Mouse (Mus musculus) ES-Bruce4 (cell line): Measurements from ENCODE around the gene Ehmt2. TPM values are rescaled to one million over a fixed set of nuclear protein-coding genes. Genes with fewer than 3 reads are reported as not detected.

Source experiments
- H3K27ac ChIP-seq: 2 replicates; pipeline ENCODE4 v1.5.1; 2012; ENCODE audit warnings: low read length, inconsistent platforms; ENCODE audit not compliant: insufficient read depth
- H3K27me3 ChIP-seq: 2 replicates; pipeline ENCODE4 v1.6.1; 2012; ENCODE audit warnings: mild to moderate bottlenecking, low read length, inconsistent platforms; ENCODE audit not compliant: control insufficient read depth, poor library complexity, insufficient read depth, severe bottlenecking
- H3K36me3 ChIP-seq: 2 replicates; pipeline ENCODE4 v1.6.1; 2012; ENCODE audit warnings: inconsistent platforms, mild to moderate bottlenecking, low read length, moderate library complexity; ENCODE audit not compliant: control insufficient read depth, poor library complexity, insufficient read depth, severe bottlenecking
- H3K4me1 ChIP-seq: one replicate; pipeline ENCODE4 v1.8.1; 2011; ENCODE audit warnings: low read length; ENCODE audit not compliant: control insufficient read depth, insufficient read depth
- H3K4me3 ChIP-seq: 2 replicates; pipeline ENCODE4 v1.5.1; 2011; ENCODE audit warnings: low read depth, mild to moderate bottlenecking, low read length
- H3K9ac ChIP-seq: 2 replicates; pipeline ENCODE4 v1.6.1; 2012; ENCODE audit warnings: low read depth, mild to moderate bottlenecking, inconsistent platforms; ENCODE audit not compliant: poor library complexity, severe bottlenecking
- H3K9me3 ChIP-seq: replicated peaks from 2 replicates; pipeline ENCODE4 v1.6.1; 2012; ENCODE audit warnings: mild to moderate bottlenecking, low read length, inconsistent platforms; ENCODE audit not compliant: control insufficient read depth, poor library complexity, insufficient read depth, severe bottlenecking
- CTCF ChIP-seq: IDR thresholded peaks from one replicate; pipeline ENCODE4 v1.8.1; 2011; ENCODE audit warnings: low read depth, low read length
- EP300 ChIP-seq: IDR thresholded peaks from 2 replicates; pipeline ENCODE4 v1.6.1; 2011; ENCODE audit warnings: low read depth, low read length; ENCODE audit not compliant: insufficient read depth
- POLR2A ChIP-seq: IDR thresholded peaks from one replicate; pipeline ENCODE4 v1.8.1; 2011; ENCODE audit warnings: low read length; ENCODE audit not compliant: insufficient read depth
- polyA plus RNA-seq: library from polyadenylated mRNA; stranded (reverse); fragments of >200 nt; gene quantifications from 2 replicates; pipeline ENCODE4 v1.2.4, GENCODE M21; 2011; ENCODE audit warnings: low read depth; ENCODE audit not compliant: missing spikeins, insufficient read depth, insufficient read length

Gene Ehmt2
- polyA plus RNA-seq, 1 experiment, result 60.9 TPM

- peak; percentile 99 for TF ChIP-seq CTCF
- TF ChIP-seq POLR2A, result no peak
- H3K4me1 ChIP-seq, result peaks cover 2% of the 10 kb centered on the region
- H3K36me3 ChIP-seq, result peaks cover 19% of the 10 kb centered on the region
- H3K27ac ChIP-seq, result no peak overlapping the region
- no peaks in the 10 kb centered on the region for H3K9me3 ChIP-seq
- no peaks in the 10 kb centered on the region for H3K27me3 ChIP-seq
- peak overlapping the region; percentile 48 for H3K4me3 ChIP-seq
- H3K9ac ChIP-seq, result no peak overlapping the region
Measured at GRCm38 (mm10) chr17:34911945-34912351, 13.7 kb downstream of the Ehmt2 start.

DNA sequence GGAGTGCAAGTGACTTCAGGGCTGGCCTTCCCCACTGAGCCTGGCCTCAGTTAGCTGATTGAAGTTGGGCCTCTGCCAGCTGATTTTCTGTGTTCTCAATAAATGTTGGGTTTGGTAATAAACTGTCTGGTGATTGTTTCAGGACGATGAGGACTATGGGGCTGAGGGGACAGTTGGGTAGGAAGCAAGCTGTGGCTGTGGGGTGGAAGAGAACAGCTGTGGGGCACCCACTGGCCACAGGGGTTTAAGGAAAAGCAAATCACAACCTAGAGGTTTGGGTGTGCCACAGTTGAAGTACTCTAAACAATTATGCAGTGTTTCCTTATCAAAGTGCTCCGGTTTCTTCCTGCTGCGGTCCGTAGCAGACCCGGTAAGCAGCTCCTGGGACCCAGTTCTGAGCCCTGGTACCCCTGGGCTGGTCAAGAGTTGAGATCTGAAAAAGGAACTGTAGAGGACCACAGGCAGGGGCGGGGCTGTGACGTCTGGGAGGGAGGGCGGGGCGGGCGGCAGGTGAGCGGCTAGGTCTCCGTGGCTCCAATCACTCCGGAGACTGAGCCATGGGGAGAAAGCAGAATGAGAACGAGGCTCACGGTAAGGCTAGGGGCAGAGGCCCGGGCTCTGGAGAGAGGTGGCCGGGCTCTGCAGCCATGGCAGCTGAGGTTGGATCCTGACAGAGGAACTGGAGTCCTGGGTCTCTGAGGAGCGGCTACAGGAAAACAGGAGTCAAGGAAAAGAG lies 15.8 kb downstream of the Ehmt2 start, which contains the start of gene Slc44a4:
Slc44a4 (plus strand) TSS at position 537 of the 736 bp plus-strand sequence.
- H3K9ac ChIP-seq, result peak within 1 kb of the TSS; percentile 22; the same call in 1 of the 2 replicates
- no peaks in the 10 kb centered on the region for H3K9me3 ChIP-seq
- H3K27me3 ChIP-seq, result no peaks in the 10 kb centered on the region
- H3K4me1 ChIP-seq, result peaks cover 2% of the 10 kb centered on the region
- TF ChIP-seq POLR2A (no peak), CTCF (no peak), EP300 (no peak)
- H3K27ac ChIP-seq, result no peak within 1 kb of the TSS
- H3K4me3 ChIP-seq, result peak within 1 kb of the TSS; percentile 26
- H3K36me3 ChIP-seq, result peaks cover 11% of the 10 kb centered on the region; the same call in 1 of the 2 replicates

DNA sequence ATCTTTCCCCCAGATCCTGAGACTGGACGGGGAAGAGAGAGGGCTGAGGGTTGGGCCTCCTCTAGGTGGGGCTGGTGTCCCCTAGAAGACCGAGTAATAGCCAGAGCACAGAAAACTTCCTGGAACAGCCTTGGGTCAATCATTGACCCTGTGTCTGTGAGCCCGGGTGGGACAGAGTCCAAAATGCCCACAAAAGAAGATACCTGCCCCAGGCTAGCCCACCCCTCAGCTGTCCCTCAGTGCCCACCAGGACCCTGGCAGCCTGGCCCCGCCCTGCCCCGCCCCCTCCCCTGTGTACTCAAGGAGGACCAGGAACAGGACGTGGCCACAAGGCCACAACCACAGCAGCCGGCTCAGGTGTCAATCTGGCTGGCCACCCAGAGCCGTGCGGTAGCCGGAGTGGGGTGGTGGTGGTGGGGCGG lies 17.2 kb downstream of the Ehmt2 start:
- peak overlapping the region; percentile 22; the same call in 1 of the 2 replicates for H3K9ac ChIP-seq
- TF ChIP-seq POLR2A (no peak), CTCF (peak; percentile 42)
- H3K27me3 ChIP-seq, result no peaks in the 10 kb centered on the region
- H3K36me3 ChIP-seq, result peaks cover 11% of the 10 kb centered on the region; the same call in 1 of the 2 replicates
- no peaks in the 10 kb centered on the region for H3K9me3 ChIP-seq
- no peak overlapping the region for H3K27ac ChIP-seq
- H3K4me1 ChIP-seq, result peaks cover 2% of the 10 kb centered on the region
- H3K4me3 ChIP-seq, result 0 out of 2 replicates have a peak overlapping the region, but pooled peaks have one; percentile 12

DNA sequence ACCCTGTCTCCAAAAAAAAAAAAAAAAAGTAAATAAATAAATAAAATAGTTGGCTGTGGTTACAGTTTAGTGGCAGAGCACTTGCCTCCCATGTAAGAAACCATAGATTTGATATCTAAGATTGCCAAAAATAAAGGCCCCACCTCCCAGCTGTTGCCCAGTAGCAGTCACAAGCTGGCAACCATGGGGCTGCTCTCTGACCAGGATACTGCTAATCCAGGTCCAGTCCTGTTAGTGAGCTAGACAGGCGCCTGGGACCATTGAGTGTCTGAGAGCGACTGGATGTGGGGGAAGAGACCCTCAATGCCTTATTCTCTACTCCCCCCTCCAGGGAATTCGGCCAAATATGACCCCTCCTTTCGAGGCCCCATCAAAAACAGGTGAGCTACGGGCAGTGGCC lies 18.0 kb downstream of the Ehmt2 start:
- no peaks in the 10 kb centered on the region for H3K27me3 ChIP-seq

GRCm38 (mm10) chr17:34917188-34917587 lies 18.9 kb downstream of the Ehmt2 start:
- Histone ChIP-seq H3K27ac (no peak overlapping the region), H3K4me1 (no peaks in the 10 kb centered on the region), H3K9me3 (no peaks in the 10 kb centered on the region), H3K36me3 (peaks cover 11% of the 10 kb centered on the region; the same call in 1 of the 2 replicates), H3K4me3 (peak overlapping the region; percentile 13), H3K9ac (peak overlapping the region; percentile 9; the same call in 1 of the 2 replicates), H3K27me3 (no peaks in the 10 kb centered on the region)
- no peak for TF ChIP-seq EP300
- TF ChIP-seq CTCF, result no peak
- no peak for TF ChIP-seq POLR2A

More for the DNA sequence above, 18.0 kb downstream of the Ehmt2 start:
- Histone ChIP-seq H3K4me3 (no peak overlapping the region), H3K9me3 (no peaks in the 10 kb centered on the region), H3K9ac (no peak overlapping the region), H3K27ac (no peak overlapping the region), H3K4me1 (peaks cover 2% of the 10 kb centered on the region), H3K36me3 (peaks cover 11% of the 10 kb centered on the region; the same call in 1 of the 2 replicates)
- TF ChIP-seq CTCF, result no peak
- TF ChIP-seq POLR2A, result no peak
- TF ChIP-seq EP300, result no peak

GRCm38 (mm10) chr17:34922939-34923338 lies 24.7 kb downstream of the Ehmt2 start:
- no peak overlapping the region for H3K27ac ChIP-seq
- H3K4me3 ChIP-seq, result no peak overlapping the region

More at GRCm38 (mm10) chr17:34922939-34923338, 24.7 kb downstream of the Ehmt2 start:
- H3K9me3 ChIP-seq, result no peaks in the 10 kb centered on the region
- no peaks in the 10 kb centered on the region for H3K27me3 ChIP-seq
- H3K4me1 ChIP-seq, result no peaks in the 10 kb centered on the region
- no peaks in the 10 kb centered on the region for H3K36me3 ChIP-seq
- TF ChIP-seq CTCF (peak; percentile 40), EP300 (no peak)
- no peak overlapping the region for H3K9ac ChIP-seq
